Mouse (Mus musculus) bone marrow, adult 2 months (tissue): ENCODE results near the gene Atp2b4.

Source experiments
- CTCF ChIP-seq: fragments of 200-500 bp; IDR thresholded peaks from 2 replicates; pipeline ENCODE4 v1.5.1; 2011; ENCODE audit warnings: low read length, control low read depth; ENCODE audit not compliant: control insufficient read depth, insufficient read depth
- POLR2A ChIP-seq: fragments of 200-500 bp; IDR thresholded peaks from 2 replicates; pipeline ENCODE4 v1.6.1; 2011; ENCODE audit warnings: low read depth, mild to moderate bottlenecking, control low read depth, low read length, borderline replicate concordance; ENCODE audit not compliant: control insufficient read depth

DNA sequence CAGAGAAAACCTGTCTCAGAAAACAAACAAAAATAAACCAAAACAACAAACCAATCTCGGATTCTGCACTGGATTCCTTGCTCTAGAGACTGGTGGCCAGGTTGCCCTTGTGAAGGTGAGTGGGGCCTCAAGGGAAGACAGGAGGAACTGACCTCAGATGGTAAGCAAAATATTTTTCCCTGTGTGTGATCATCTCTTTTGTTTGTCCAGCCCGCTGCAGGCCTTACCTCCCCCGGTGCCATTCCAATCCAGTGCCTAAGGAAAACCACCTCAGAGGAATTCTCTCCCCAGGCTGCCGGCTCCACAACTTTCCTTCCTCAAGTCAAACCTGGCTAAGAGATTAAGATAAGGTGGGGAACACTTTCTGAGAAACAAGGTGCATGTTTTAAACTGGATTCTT is 108.6 kb downstream of the Atp2b4 start:
- TF ChIP-seq POLR2A (no peak), CTCF (no peak)
